Mouse (Mus musculus) spleen, postnatal 36 days (tissue): ENCODE measurements around the gene Ntsr2.

ENCODE experiments used
- DNase-seq, 2 experiments: peaks; one replicate each; pipeline ENCODE4 v3.0.0; 2022; ENCODE audit warnings: low spot score in 2 of 2, mixed read lengths in 1 of 2

Ntsr2 gene

DNA sequence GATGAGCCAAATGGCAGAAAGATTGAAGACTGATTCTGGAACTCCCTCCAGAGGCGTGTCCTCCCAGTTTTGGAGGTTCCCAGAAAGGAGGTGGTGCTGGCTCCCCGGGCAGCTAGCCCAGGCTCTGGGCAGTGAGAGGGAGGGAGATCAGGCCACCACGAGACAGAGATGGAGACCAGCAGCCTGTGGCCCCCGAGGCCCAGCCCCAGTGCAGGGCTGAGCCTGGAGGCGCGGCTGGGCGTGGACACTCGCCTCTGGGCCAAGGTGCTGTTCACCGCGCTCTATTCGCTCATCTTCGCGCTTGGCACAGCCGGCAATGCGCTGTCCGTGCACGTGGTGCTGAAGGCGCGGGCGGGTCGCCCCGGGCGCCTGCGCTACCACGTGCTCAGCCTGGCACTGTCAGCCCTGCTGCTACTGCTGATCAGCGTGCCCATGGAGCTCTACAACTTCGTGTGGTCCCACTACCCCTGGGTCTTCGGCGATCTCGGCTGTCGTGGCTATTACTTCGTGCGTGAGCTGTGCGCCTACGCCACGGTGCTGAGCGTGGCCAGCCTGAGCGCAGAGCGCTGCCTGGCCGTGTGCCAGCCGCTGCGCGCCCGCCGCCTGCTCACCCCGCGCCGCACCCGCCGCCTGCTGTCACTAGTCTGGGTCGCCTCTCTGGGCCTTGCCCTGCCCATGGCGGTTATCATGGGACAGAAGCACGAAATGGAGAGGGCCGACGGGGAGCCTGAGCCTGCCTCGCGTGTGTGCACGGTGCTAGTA, at the start of gene Ntsr2:
Gene Ntsr2 (plus strand): TSS at position 51 of the 762 bp plus-strand sequence.
- DNase-seq = peak; percentile 8 to 14

GRCm38 (mm10) chr12:16605624-16606023, 47.6 kb upstream of the Ntsr2 start:
- DNase-seq = no peak

DNA sequence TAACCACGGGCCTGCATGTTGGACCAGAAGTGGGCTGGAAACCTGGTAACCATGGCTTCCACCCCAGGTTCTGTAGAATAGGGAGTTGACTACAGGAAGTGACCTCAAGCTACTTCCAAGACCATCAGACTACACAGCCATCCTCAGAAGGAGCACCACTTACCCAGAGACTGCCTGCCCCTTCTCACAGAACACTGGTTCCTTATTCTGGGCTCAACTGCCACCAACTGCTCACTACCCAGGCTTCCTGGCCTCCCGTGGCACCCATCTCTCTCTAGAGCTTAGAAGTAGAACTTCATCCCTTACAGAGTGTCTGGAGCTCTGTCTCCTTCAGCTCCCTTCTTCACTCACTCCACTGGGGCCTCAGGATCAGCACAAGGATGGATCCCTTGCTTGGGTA, 42.2 kb upstream of the Ntsr2 start, which contains the start of gene Lpin1:
Gene Lpin1 (minus strand): TSS at position 31 of the 400 bp plus-strand sequence.
- no peak for DNase-seq

- no peak for DNase-seq
Observed at GRCm38 (mm10) chr12:16614556-16614955, 38.6 kb upstream of the Ntsr2 start.

- no peak for DNase-seq
Observed at GRCm38 (mm10) chr12:16615738-16616137, 37.4 kb upstream of the Ntsr2 start.

DNA sequence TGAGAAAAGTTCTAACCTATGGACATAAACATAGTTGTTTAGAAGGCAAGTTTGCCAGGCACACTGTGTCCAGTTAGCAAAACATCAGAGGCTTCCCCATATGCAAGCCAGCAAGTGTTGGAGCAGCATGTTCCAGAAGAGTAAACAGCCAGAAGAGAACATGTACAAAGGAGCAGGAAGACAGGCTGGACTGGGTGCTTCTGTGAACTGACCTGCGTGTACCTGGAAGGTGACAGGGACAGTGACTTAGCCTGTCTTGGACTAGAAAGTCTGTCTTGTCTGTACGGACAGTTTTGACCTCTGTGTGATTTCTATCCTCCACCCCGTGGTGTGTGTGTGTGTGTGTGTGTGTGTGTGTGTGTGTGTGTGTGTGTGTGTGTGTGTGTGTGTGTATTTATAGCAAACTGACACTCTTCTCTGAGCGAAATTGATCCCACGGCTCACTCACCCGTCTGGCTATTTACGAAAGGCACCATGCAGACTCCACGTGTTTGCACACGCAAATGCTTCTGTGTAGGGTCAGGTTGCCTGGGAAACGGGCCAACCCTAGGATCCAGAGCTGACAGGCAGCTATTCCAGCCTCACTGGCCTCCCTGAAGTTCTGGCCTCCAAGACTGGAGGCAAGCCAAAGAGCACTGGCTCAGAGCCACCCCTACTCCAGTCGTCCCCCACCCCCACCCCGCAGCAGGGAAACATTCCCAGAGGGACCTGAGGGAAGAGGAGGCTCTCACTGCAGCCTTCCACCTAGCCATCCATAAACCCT, 34.5 kb upstream of the Ntsr2 start:
- no peak for DNase-seq

DNA sequence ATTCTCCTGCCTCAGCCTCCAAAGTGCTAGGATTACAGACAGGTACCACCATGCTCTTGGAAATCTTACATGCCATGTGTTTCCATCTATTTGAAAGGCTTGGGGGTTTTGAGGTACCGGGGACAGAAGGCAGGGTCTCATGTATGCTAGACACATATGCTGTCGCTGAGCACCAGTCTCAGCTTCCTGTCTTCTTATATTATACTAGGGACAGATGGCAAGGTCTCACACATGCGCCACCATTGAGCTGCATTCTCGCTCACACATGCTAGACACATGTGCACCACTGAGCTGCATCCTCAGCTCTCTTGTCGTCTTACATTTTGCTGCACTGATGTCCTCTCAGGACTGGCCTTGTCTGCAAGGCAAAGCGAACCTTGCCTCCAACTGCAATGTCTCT, 33.7 kb upstream of the Ntsr2 start:
- no peak for DNase-seq

- DNase-seq = no peak
Observed at GRCm38 (mm10) chr12:16620230-16620629, 33.0 kb upstream of the Ntsr2 start.

DNA sequence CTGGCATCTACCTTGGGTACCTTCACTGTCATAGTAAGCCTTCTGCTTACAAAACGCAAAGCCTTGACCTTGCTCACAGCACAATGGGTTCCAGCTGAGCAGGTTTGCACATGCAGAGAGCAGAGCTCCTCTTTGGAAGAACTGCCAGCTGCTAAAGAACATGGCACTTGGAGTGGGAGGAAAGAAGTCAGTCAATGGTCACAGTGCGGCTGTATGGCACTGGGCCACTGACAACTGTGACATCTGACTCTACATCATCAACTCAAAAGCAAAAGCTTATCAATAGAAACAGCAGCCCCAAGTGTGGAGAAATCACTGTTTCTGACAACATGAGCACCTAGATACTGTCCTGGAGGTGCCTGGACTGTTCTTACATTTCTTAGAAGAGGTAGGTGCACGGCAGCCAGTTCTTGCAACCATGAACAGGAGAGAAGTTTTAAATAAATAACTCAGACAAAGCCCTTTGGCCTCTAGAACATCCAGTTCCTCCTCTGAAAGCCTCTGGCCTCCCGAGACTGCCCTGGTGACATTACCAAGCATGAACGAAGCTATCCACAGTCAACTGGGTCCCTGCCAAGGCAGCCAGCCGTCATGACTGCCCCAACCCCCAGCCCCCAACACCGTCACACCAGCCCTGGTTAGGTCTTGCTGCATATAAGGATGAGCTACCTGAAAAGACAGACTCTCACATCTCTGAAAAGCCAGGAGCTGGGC, 22.9 kb upstream of the Ntsr2 start:
- DNase-seq = no peak

DNA sequence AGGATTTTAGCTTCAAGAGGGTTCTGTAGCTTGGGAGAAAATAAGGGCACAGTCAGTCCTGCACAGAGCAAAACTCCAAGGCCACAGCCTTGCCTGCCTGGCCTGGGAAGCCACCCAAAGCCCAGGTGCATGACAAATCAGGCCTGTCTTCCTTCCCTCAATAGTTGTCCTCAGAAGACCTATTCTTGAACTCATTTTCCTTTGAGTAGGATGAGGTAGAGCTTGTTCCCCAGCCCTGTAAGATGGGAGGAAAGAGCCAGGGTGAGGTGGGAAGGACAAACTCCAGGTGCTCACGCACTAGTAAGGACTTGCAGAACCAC, 22.4 kb upstream of the Ntsr2 start:
- no peak for DNase-seq

DNA sequence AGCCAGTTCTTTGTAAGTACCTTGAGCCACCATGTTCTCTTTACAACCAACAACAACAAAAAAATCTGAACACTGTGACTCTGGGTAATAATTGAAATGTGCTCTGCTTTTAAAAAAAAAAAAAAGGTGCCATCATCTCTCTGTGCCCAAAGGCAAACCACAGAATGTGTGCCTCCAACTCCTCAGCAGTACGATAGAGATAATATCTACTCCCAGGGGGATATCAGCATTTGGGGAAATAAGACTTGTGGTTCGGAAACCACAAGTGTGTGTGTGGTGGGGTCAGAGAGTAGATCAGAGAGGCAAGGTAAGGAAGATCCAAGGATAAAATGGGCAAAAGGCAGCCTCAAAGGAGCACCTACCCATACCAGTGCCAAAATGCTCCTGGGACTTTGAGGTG, 21.8 kb upstream of the Ntsr2 start:
- no peak for DNase-seq

DNA sequence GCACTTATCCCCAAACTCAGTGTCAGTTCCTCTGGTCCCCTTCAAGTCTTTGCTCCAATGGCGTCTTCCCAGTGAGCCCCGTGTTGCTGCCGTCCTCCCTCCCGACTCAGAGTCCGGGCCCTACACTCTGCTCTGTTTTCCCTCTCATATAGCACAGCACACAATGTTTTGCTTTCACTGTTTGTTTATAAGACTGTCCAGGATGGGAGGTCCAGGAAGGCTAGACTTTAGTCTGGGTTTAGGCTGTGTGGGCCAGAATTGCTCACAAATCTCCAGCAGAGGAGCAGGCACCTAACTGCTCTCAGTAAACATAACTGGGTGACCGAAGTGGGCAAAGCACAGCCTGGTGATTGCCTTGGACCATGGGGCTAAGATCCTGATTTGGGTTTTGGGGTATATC, 19.9 kb upstream of the Ntsr2 start:
- no peak for DNase-seq

- peak; percentile 14 to 26 for DNase-seq
Observed at GRCm38 (mm10) chr12:16634075-16634813, 18.9 kb upstream of the Ntsr2 start.

DNA sequence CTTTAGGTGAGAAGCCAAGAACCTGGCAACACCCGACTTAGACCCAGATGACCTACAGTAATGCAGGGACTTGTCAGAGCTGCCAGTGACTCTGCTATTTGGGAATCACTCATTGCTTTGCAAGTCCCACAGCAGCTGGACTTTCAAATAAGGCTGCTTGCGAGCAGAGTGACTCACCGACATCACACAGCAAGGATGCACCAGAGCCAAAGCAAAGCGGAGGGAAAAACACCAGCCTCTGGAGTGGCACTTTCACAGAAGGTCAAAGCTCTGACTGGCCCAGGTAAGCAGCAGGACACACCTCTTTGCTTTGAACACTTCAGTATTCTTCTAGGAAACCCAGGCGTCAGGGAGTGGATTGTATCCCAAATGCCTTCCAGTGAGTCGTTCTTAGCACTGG, 17.4 kb upstream of the Ntsr2 start:
- no peak for DNase-seq

DNA sequence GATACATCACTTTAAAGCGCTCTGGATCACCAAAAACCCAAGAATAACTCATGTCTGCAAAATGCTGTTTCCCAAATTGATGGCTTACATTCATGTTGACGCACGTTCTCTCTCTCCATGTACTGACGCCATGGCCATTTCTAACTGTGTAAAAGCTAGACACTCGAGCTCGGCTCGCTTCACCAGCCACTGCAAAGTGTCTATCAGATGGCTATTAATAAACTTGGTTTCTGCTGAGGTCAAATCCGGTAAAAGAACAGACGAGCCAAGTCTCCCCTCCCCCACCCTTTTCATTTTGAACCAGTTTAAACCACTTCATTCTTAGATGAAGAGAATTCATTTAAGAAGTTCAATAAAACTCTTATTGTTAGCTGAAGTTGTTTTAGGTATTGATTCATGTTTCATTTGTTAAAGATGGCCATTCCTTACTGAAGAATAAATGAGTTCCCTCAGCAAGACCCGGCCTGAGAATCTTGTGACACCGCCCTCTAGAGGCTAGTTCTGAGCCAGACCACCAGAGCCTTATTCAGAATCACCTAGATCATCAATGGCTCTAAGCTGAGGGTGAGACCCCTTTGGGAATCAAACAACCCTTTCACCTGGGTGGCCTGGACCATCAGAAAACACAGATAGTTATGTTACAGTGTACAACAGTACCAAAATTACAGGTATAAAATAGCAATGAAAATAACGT, 14.0 kb upstream of the Ntsr2 start:
- no peak for DNase-seq

GRCm38 (mm10) chr12:16640075-16640474, 13.1 kb upstream of the Ntsr2 start:
- DNase-seq = no peak

- no peak for DNase-seq
Observed at GRCm38 (mm10) chr12:16642000-16642399, 11.2 kb upstream of the Ntsr2 start.

GRCm38 (mm10) chr12:16643508-16644345, 9.5 kb upstream of the Ntsr2 start:
- no peak for DNase-seq

- DNase-seq = no peak
Observed at GRCm38 (mm10) chr12:16644698-16645097, 8.5 kb upstream of the Ntsr2 start.

GRCm38 (mm10) chr12:16646780-16647409, 6.3 kb upstream of the Ntsr2 start:
- no peak for DNase-seq
